Mouse (Mus musculus): ENCODE data around the gene Trim60.

- no peak for TF ChIP-seq CTCF (IDR thresholded peaks at IDR 0.05; ENCODE audit: low read depth)
- no peak for TF ChIP-seq EP300 (IDR thresholded peaks at IDR 0.05; ENCODE audit: low read depth)
These were observed 28.2 kb upstream of the Trim60 start for GRCm38 (mm10) chr8:65046565-65046964.

All from liver, embryonic 14.5 days (tissue).